Mouse (Mus musculus): ENCODE data around the gene Lrp5. TPM values are rescaled to one million over a fixed set of nuclear protein-coding genes. Genes with fewer than 3 reads are reported as not detected.

Gene Lrp5
- polyA plus RNA-seq (2012; rRNA removed) = 3.1 and 3.4 TPM in 2 replicates

GRCm38 (mm10) chr19:3686215-3686894, at the start of gene Lrp5:
Gene Lrp5 (minus strand): TSS chr19:3686564.
- H3K27ac ChIP-seq (ENCODE audit: insufficient read depth, low read length) = peak within 1 kb of the TSS; percentile 15; the same call in 1 of the 2 replicates
- peak within 1 kb of the TSS; percentile 37 for H3K4me3 ChIP-seq (ENCODE audit: insufficient read depth, low read length)
- TF ChIP-seq POLR2A (IDR thresholded peaks at IDR 0.05; ENCODE audit: extremely low read depth, insufficient read depth, low read length) (no peak), CTCF (IDR thresholded peaks at IDR 0.05; ENCODE audit: extremely low read depth, insufficient read depth, low read length) (no peak)
- no peaks in the 10 kb centered on the region for H3K4me1 ChIP-seq (ENCODE audit: control insufficient read depth, insufficient read depth, low read length)

DNA sequence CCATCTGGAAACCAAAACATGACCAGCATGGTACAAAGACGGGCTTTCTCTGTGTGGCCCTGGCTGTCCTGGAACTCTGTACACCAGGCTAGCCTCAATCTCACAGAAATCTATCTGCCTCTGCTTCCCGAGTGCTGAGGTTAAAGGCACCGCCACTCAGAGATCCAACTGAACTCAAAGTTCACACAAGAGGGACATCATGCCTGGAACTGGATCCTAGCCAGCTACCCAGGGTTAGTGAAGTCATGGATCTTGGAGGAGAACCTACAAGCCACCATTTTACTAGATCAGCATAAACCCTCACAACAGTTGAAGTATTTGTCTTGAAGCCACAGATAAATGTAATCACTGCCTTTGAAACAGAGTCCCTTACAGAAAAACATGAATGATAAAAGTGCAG, 49.6 kb upstream of the Lrp5 start:
- no peaks in the 10 kb centered on the region for H3K4me1 ChIP-seq (ENCODE audit: control insufficient read depth, insufficient read depth, low read length)
- H3K4me3 ChIP-seq (ENCODE audit: insufficient read depth, low read length) = no peak overlapping the region
- H3K27ac ChIP-seq (ENCODE audit: insufficient read depth, low read length) = no peak overlapping the region
- TF ChIP-seq CTCF (IDR thresholded peaks at IDR 0.05; ENCODE audit: extremely low read depth, insufficient read depth, low read length) (no peak), POLR2A (IDR thresholded peaks at IDR 0.05; ENCODE audit: extremely low read depth, insufficient read depth, low read length) (no peak)

- no peaks in the 10 kb centered on the region for H3K4me1 ChIP-seq (ENCODE audit: control insufficient read depth, insufficient read depth, low read length)
Observed at GRCm38 (mm10) chr19:3730781-3731646, 44.6 kb upstream of the Lrp5 start.

GRCm38 (mm10) chr19:3728901-3729300, 42.5 kb upstream of the Lrp5 start:
- H3K27ac ChIP-seq (ENCODE audit: insufficient read depth, low read length) = no peak overlapping the region
- H3K4me3 ChIP-seq (ENCODE audit: insufficient read depth, low read length) = no peak overlapping the region
- TF ChIP-seq CTCF (IDR thresholded peaks at IDR 0.05; ENCODE audit: extremely low read depth, insufficient read depth, low read length) (no peak), POLR2A (IDR thresholded peaks at IDR 0.05; ENCODE audit: extremely low read depth, insufficient read depth, low read length) (no peak)
- H3K4me1 ChIP-seq (ENCODE audit: control insufficient read depth, insufficient read depth, low read length) = no peaks in the 10 kb centered on the region

More at GRCm38 (mm10) chr19:3730781-3731646, 44.6 kb upstream of the Lrp5 start:
- no peak for TF ChIP-seq CTCF (IDR thresholded peaks at IDR 0.05; ENCODE audit: extremely low read depth, insufficient read depth, low read length)
- TF ChIP-seq POLR2A (IDR thresholded peaks at IDR 0.05; ENCODE audit: extremely low read depth, insufficient read depth, low read length) = no peak
- no peak overlapping the region for H3K27ac ChIP-seq (ENCODE audit: insufficient read depth, low read length)
- H3K4me3 ChIP-seq (ENCODE audit: insufficient read depth, low read length) = no peak overlapping the region

DNA sequence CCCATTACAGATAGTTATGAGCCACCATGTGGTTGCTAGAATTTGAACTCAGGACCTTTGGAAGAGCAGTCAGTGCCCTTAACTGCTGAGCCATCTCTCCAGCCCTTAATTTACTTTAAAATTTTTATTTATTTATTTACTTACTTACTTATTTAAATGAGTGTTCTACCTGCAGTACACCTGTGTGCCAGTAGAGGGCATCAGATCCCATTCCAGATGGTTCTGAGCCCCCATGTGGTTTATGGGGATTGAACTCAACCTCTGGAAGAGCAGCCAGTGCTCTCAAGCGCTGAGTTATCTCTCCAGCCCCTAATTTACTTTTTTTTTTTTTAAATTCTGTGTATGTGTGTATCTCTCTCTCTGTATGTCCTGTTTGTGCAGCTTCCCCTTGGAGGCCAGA, 38.4 kb upstream of the Lrp5 start:
- TF ChIP-seq CTCF (IDR thresholded peaks at IDR 0.05; ENCODE audit: extremely low read depth, insufficient read depth, low read length) (peak; percentile 61; the same call in 1 of the 2 replicates), POLR2A (IDR thresholded peaks at IDR 0.05; ENCODE audit: extremely low read depth, insufficient read depth, low read length) (no peak)
- H3K4me3 ChIP-seq (ENCODE audit: insufficient read depth, low read length) = no peak overlapping the region
- no peaks in the 10 kb centered on the region for H3K4me1 ChIP-seq (ENCODE audit: control insufficient read depth, insufficient read depth, low read length)

DNA sequence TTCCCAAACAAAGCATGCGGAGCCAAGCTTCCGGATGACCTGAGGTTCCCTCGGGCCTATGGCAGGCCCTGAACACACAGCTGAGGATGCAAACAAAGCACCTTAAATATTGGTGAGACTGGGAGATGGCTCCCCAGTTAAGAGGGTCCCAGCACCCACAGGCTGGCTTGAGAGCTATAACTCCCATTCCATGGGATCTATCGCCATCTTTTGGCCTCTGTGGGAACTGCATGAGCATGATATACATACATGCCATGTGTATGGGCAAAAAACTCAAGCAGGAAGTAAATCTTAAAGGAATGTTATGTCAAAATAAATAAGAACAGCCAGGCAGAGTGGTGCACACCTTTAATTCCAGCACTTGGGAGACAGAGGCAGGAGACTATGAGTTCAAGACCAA, 37.5 kb upstream of the Lrp5 start:
- Histone ChIP-seq H3K4me1 (ENCODE audit: control insufficient read depth, insufficient read depth, low read length) (0 out of 2 replicates have a peak, but pooled peaks cover 1% of the 10 kb centered on the region), H3K27ac (ENCODE audit: insufficient read depth, low read length) (no peak overlapping the region), H3K4me3 (ENCODE audit: insufficient read depth, low read length) (no peak overlapping the region)
- no peak for TF ChIP-seq POLR2A (IDR thresholded peaks at IDR 0.05; ENCODE audit: extremely low read depth, insufficient read depth, low read length)
- TF ChIP-seq CTCF (IDR thresholded peaks at IDR 0.05; ENCODE audit: extremely low read depth, insufficient read depth, low read length) = peak; percentile 50

More for the DNA sequence above, 38.4 kb upstream of the Lrp5 start:
- H3K27ac ChIP-seq (ENCODE audit: insufficient read depth, low read length) = no peak overlapping the region

- Histone ChIP-seq H3K4me3 (ENCODE audit: insufficient read depth, low read length) (no peak overlapping the region), H3K4me1 (ENCODE audit: control insufficient read depth, insufficient read depth, low read length) (0 out of 2 replicates have a peak, but pooled peaks cover 1% of the 10 kb centered on the region), H3K27ac (ENCODE audit: insufficient read depth, low read length) (no peak overlapping the region)
- TF ChIP-seq POLR2A (IDR thresholded peaks at IDR 0.05; ENCODE audit: extremely low read depth, insufficient read depth, low read length) (no peak), CTCF (IDR thresholded peaks at IDR 0.05; ENCODE audit: extremely low read depth, insufficient read depth, low read length) (no peak)
Observed at GRCm38 (mm10) chr19:3723170-3723569, 36.8 kb upstream of the Lrp5 start.

DNA sequence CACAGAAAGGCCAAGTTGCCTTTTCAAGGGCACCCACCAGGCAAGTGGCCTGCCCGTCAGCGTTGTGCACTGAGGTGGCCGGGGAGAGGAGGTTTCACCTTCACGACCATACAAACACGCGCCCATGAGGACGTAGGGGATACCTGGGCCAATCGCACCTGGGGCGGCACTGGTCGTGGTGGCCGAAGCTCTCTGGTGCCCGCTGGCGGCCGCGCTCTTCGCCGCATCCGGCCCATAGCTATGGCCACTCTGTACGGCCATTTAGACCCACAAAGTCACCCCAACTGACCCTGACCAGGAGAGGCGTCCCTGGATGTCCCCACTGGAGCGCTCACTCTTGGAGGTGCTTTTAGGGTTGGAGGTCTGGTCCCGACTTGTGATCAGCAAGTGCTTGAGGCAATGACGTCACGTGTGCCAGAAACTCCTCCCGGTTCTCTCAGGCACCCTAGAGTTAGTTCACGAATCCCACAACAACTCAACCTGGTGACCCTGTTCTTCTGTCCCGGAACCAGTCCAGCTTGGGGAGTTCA, 33.1 kb upstream of the Lrp5 start:
- no peak overlapping the region for H3K27ac ChIP-seq (ENCODE audit: insufficient read depth, low read length)
- H3K4me1 ChIP-seq (ENCODE audit: control insufficient read depth, insufficient read depth, low read length) = 0 out of 2 replicates have a peak, but pooled peaks cover 1% of the 10 kb centered on the region
- TF ChIP-seq POLR2A (IDR thresholded peaks at IDR 0.05; ENCODE audit: extremely low read depth, insufficient read depth, low read length) (0 out of 2 replicates have a peak, but pooled peaks have one; percentile 12), CTCF (IDR thresholded peaks at IDR 0.05; ENCODE audit: extremely low read depth, insufficient read depth, low read length) (0 out of 2 replicates have a peak, but pooled peaks have one; percentile 1)
- peak overlapping the region; percentile 33 for H3K4me3 ChIP-seq (ENCODE audit: insufficient read depth, low read length)
